Mouse (Mus musculus): ENCODE measurements around the gene Krba1.

The Krba1 gene

DNA sequence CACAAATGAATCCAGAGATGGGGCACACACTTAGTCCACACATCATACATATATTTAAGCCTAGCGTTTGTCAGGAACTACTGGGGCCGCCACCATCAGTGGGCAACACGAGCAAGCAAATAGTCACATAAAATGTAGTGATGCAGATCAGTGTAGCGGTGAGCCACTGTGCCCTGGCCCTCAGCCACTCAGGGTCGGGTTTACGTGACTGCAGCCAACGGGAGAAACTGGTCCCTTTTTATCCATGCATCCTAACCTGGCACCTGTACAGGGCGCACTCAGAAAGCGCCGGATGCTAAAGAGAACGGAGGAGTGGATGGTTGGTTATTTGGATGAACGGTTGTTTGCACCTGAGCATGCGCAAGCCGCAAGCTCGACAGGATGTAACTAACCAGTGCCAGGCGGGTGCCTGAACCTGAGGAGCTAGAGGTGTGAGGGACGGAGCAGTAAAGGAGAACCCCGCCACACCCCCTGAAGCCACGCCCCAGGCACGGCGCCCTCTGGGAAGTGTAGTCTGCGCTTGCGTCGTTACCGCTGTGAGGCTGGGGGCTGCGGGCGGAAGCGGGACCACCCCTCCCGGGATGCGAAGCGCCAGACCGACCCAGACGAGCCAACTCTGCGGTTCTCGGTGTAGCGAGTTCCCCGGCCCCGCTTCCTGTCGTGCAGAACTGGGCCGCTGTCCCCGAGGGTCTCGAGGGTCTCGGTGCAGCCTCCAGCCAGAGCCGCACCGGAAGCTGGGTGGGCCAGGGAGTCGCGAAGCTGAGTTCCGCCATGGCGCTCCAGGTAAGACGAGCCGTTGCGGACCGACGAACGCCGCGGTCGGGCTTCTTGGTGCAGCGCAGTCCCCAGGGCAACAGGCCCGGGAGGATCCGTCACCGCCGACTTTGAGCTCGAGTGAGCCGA is at the start of gene Krba1:
Krba1 (plus strand) TSS at position 482 of the 903 bp plus-strand sequence.
- DNase-seq (ENCODE audit: low spot score in 2 of 2) = peak; percentile 70 to 82

DNA sequence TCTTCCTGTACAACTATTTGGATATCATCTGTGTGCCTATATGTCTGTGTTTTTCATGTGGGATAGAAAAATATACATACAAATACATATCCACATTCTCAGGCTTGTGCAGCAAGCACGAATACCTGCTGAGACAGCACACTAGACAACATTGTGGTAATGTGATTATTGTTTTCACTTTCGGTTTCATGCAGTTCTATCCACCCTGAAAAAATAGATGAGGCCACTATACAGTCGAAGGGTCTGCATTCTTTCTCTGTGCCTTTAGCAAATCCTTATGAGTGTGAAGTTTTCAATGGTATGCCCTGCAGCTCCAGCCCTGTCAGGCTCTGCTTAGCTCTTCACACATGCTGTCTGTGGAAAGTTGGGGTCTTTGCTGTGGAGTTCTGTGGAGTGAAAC is 36.5 kb upstream of the Krba1 start:
- no peak for DNase-seq (ENCODE audit: low spot score in 2 of 2)

- DNase-seq (ENCODE audit: low spot score in 2 of 2) = no peak
These were observed 28.9 kb upstream of the Krba1 start for GRCm38 (mm10) chr6:48366322-48366996.

GRCm38 (mm10) chr6:48388221-48388620 is 7.2 kb upstream of the Krba1 start:
- no peak for DNase-seq (ENCODE audit: low spot score in 2 of 2)

DNA sequence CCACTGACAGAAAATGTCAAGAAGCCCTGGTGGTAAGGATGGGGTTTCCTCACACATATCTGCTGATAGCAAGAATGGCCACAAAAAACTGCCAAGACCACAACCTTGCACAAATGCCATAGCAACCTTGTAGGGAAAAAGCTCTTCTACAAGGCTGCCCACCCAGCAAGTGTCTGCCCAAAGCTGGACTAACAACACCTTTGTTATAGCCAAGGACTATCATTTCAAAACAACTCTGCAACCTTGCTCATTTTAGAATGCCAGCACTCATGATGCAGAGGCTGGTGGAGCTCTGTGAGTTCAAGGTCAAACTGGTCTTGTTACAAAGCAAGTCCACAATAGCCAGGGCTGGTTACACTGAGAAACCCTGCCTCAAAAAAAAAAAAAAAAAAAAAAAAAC is 1.6 kb upstream of the Krba1 start:
- no peak for DNase-seq (ENCODE audit: low spot score in 2 of 2)

GRCm38 (mm10) chr6:48396008-48396595 is 716 bp downstream of the Krba1 start:
- no peak for DNase-seq (ENCODE audit: low spot score in 2 of 2)

DNA sequence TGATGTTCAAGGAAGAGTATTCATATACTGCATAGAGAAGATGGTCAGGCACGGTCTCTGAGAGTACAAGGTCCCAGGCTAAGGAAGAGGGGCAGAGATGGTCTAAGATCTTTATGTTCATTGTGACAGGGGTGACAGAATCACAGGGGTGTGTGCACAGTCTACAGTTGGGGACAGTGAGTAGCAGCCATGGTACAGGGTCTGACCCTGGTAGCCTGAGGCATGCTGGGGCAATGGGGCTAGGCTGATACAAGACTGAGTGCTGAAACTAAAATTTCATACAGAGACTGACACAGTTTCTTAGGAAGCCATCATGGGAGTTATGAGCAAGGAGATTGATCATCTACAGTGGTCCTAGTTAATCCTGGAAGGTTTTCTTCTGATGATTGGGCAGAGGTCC is 1.3 kb downstream of the Krba1 start:
- DNase-seq (ENCODE audit: low spot score in 2 of 2) = no peak

DNA sequence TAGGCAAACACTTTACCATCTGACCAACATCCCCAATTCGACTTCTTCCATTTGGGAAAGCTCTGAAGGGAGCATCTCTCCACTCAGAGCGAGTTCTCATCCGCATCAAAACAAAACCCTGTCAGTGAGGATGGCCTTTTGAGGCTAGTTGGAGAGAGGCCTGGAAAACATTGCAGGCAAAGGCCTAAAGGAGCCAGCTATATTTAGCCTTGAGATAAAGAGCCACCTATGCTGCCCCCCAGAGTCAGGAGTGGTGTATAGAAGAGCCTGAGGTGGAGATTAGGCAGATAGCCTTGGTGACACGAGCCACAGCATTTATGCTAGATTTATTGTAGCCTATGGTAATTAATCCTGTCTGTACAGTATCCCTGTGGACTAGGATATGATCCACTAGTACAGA is 1.9 kb downstream of the Krba1 start:
- no peak for DNase-seq (ENCODE audit: low spot score in 2 of 2)

- DNase-seq (ENCODE audit: low spot score in 2 of 2) = no peak
These were observed 4.5 kb downstream of the Krba1 start for GRCm38 (mm10) chr6:48399906-48400305.

GRCm38 (mm10) chr6:48404071-48404470 is 8.7 kb downstream of the Krba1 start:
- no peak for DNase-seq (ENCODE audit: low spot score in 2 of 2)

- peak in 1 of 2 experiments; percentile 4 for DNase-seq (ENCODE audit: low spot score in 2 of 2)
These were observed 14.4 kb downstream of the Krba1 start for GRCm38 (mm10) chr6:48409726-48410343.

- no peak for DNase-seq (ENCODE audit: low spot score in 2 of 2)
These were observed 15.2 kb downstream of the Krba1 start for GRCm38 (mm10) chr6:48410551-48410950.

- DNase-seq (ENCODE audit: low spot score in 2 of 2) = no peak
These were observed 16.1 kb downstream of the Krba1 start for GRCm38 (mm10) chr6:48411193-48412092.

DNA sequence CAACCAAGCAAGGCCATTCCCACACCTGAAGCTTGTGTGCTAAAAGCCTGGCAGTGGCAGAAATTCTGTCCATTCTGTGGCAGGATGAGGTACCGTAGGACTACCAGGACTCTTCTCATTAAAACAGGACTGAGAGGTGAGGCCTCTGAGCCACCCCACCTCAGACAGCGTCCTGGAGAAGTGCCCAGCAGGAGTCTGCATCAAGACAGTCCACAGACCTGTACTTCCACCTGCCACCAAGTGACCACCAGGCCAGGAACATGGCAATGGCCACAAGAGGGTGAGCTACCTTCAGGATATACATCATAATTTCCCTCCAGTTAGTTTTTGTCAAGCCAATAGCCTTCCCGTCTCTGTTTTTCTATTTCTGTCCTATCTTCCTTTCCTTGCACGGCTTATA is 16.8 kb downstream of the Krba1 start:
- DNase-seq (ENCODE audit: low spot score in 2 of 2) = no peak

DNA sequence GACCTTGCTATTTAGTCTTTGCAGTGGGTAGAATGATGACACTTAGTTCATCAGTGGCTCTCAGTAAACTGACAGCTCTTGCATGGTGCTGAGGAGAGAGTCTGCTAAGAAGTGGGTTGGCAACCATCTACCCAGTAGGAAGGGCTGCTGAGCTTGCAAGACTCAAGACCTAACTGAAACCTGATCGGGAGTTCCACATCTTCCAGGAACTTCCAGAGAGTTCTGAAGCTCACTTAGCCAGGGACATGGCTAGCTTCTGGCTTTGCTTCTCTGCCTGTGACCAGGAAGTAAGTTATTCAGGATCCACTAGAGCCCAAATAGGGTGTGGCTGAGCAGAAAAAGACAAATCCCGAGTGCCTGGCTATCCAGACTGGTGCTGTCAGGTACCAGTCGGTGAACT is 17.3 kb downstream of the Krba1 start:
- no peak for DNase-seq (ENCODE audit: low spot score in 2 of 2)

- no peak for DNase-seq (ENCODE audit: low spot score in 2 of 2)
These were observed 17.7 kb downstream of the Krba1 start for GRCm38 (mm10) chr6:48413081-48413480.

- DNase-seq (ENCODE audit: low spot score in 2 of 2) = no peak
These were observed 19.5 kb downstream of the Krba1 start for GRCm38 (mm10) chr6:48414886-48415285.

GRCm38 (mm10) chr6:48415636-48416035 is 20.2 kb downstream of the Krba1 start:
- DNase-seq (ENCODE audit: low spot score in 2 of 2) = no peak

- DNase-seq (ENCODE audit: low spot score in 2 of 2) = no peak
These were observed 21.1 kb downstream of the Krba1 start for GRCm38 (mm10) chr6:48416486-48416885.

- DNase-seq (ENCODE audit: low spot score in 2 of 2) = no peak
These were observed 25.3 kb downstream of the Krba1 start for GRCm38 (mm10) chr6:48420647-48421046.

DNA sequence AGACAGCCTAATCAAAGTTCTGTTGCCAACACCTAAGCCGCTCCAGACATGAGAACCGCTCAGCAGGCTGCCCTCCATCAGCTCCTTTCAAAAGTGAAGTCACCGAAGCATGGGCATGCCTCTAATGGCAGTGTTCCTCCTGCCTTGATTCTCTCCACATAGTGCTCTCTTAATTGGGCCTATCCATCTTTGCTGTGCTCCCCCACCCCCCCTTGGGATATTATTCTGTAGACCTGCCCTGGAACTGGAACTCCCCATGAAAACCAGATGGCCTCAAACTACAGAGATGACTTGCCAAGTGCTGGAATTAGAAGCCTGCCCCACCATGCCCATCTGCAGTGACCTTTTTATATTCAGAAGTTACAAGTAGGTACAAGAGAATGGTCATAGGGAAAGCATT is 27.9 kb downstream of the Krba1 start:
- DNase-seq (ENCODE audit: low spot score in 2 of 2) = no peak

Data from spleen, postnatal 4 days (tissue).